Mouse (Mus musculus) heart, embryonic 10.5 days (tissue): ENCODE measurements around the gene Zfp36l3. TPM values are rescaled to one million over a fixed set of nuclear protein-coding genes. Genes with fewer than 3 reads are reported as not detected.
"Not testable (repeated sequence)": the region's sequence is repeated elsewhere in the genome, so short reads cannot be mapped to it uniquely, and the experiment has no call there.

ENCODE experiments used
- DNase-seq: peaks from one replicate; pipeline ENCODE4 v3.0.0-alpha.2; 2017; ENCODE audit warnings: low spot score
- H3K27ac ChIP-seq: fragments of 300-500 bp; sonication (generic); 2 replicates; pipeline ENCODE4 v1.5.1; 2016; ENCODE audit warnings: mild to moderate bottlenecking
- H3K27me3 ChIP-seq: fragments of 300-500 bp; sonication (generic); 2 replicates; pipeline ENCODE4 v1.6.1; 2016; ENCODE audit warnings: mild to moderate bottlenecking; ENCODE audit not compliant: poor library complexity, insufficient read depth, severe bottlenecking
- H3K36me3 ChIP-seq: fragments of 300-500 bp; sonication (generic); 2 replicates; pipeline ENCODE4 v1.6.1; 2016; ENCODE audit warnings: mild to moderate bottlenecking, moderate library complexity
- H3K4me1 ChIP-seq: fragments of 300-500 bp; sonication (generic); 2 replicates; pipeline ENCODE4 v1.6.1; 2016; ENCODE audit warnings: mild to moderate bottlenecking
- H3K4me3 ChIP-seq: fragments of 300-500 bp; sonication (generic); 2 replicates; pipeline ENCODE4 v1.5.1; 2016; ENCODE audit warnings: mild to moderate bottlenecking, moderate library complexity
- H3K9me3 ChIP-seq: fragments of 300-500 bp; sonication (generic); 2 replicates; pipeline ENCODE4 v1.6.1; 2016; ENCODE audit warnings: mild to moderate bottlenecking, moderate library complexity
- WGBS: fragments of 180-500 bp; shearing (Covaris S2); methylation state at CpG from one replicate; pipeline ENCODE4 v1.1.7; 2016; 5-methylcytosine and 5-hydroxymethylcytosine counted together
- polyA plus RNA-seq: library from polyadenylated mRNA; unstranded; fragments of >200 nt; fragmentation: Nextera tagmentation; extraction: Ambion mirVana; gene quantifications from 2 replicates; pipeline ENCODE4 v1.2.1, GENCODE M21; 2016

Zfp36l3 gene
- not detected in 2 replicates for polyA plus RNA-seq

DNA sequence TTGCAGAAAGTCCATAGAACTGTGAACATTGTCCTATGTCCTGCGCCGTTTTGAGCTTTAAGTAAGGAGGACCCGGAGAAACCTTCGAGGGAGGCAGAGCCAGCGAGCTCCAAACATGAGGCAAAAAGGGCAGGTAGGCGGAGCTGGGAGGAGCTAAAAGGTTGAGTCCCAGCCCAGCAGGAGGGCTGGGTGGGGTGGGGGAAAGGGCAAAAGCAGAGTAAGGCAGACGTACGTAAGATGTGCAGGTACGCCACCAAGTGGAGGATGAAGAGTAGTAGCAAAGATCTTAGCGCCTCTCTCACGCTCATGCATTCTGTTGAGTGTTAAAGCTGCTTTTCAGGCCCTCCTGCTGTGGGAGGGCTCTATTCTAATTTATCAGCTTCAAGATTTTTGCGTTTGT is at the start of gene Zfp36l3:
TSS of gene Zfp36l3 (minus strand) at position 119 of the 400 bp plus-strand sequence.
- Histone ChIP-seq H3K27me3 (no peaks in the 10 kb centered on the region), H3K9me3 (no peaks in the 10 kb centered on the region), H3K36me3 (no peaks in the 10 kb centered on the region), H3K4me3 (no peak within 1 kb of the TSS), H3K4me1 (no peaks in the 10 kb centered on the region), H3K27ac (no peak within 1 kb of the TSS)
- DNase-seq: no peak
- WGBS: 82% methylated on average over 12 of the region's 12 CpGs

GRCm38 (mm10) chrX:53799074-53799473 is 22.9 kb upstream of the Zfp36l3 start:
- no peaks in the 10 kb centered on the region for H3K27me3 ChIP-seq
- H3K4me1 ChIP-seq: no peaks in the 10 kb centered on the region
- H3K36me3 ChIP-seq: no peaks in the 10 kb centered on the region
- H3K4me3 ChIP-seq: no peak overlapping the region
- no peak overlapping the region for H3K27ac ChIP-seq
- 41% methylated on average over 3 of the region's 3 CpGs for WGBS
- DNase-seq: no peak
- H3K9me3 ChIP-seq: no peaks in the 10 kb centered on the region

DNA sequence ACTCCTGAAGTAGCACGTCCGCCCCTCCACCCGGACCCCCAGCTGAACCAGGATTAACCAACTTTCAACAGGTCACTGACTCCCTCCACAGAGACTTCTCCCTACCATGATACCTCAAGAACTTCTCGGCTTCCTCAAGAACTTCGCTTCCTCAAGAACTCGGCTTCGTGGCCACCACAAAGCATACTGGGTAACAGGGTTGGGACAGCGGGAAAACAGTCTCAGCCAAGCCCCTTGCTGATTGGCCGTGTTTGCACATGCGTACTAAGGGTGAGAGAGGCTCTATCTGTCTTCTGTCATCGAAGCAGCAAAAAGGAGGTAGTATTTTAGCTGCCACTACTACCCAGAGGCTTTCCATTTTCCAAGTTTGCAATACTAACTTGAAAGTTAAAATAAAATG is 21.3 kb upstream of the Zfp36l3 start, which contains the start of gene Xlr:
TSS of gene Xlr (minus strand) at position 188 of the 400 bp plus-strand sequence.
- not testable (repeated sequence) for H3K4me3 ChIP-seq, H3K27ac ChIP-seq, DNase-seq, H3K4me1 ChIP-seq, H3K9me3 ChIP-seq, H3K36me3 ChIP-seq, H3K27me3 ChIP-seq
- 80% methylated on average over 11 of the region's 11 CpGs for WGBS

GRCm38 (mm10) chrX:53757736-53758135 is 18.5 kb downstream of the Zfp36l3 start, which contains the start of gene 1700013H16Rik:
1700013H16Rik (minus strand) TSS chrX:53757831.
- H3K27me3 ChIP-seq: no peaks in the 10 kb centered on the region
- no peaks in the 10 kb centered on the region for H3K4me1 ChIP-seq
- no peak within 1 kb of the TSS for H3K4me3 ChIP-seq
- H3K9me3 ChIP-seq: peaks cover 14% of the 10 kb centered on the region
- no peak within 1 kb of the TSS for H3K27ac ChIP-seq
- H3K36me3 ChIP-seq: no peaks in the 10 kb centered on the region
- no peak for DNase-seq
- WGBS: 91% methylated on average over 16 of the region's 16 CpGs

DNA sequence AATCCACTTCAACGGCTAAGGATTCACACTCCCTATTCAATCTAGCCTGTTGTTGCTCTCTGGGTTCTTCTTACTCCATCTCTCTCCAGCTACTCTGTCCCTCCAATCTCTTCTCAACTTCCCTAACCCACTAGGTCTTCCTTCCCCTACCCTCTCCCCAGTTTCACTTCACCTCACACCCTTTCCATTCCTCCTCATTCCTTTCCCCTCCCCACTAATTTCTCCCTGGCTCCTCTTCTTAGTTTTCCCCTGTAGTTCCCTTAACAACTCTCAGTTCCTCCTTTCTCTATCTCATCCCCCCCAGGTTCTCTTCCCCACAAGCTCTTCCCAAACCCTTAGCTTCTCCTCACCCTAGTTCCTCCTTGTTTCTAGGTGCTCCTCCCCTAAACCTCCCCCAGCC is 23.3 kb downstream of the Zfp36l3 start:
- Histone ChIP-seq H3K9me3 (peaks cover 14% of the 10 kb centered on the region), H3K4me3 (no peak overlapping the region), H3K27ac (no peak overlapping the region), H3K36me3 (no peaks in the 10 kb centered on the region), H3K4me1 (no peaks in the 10 kb centered on the region), H3K27me3 (no peaks in the 10 kb centered on the region)
- no peak for DNase-seq
- WGBS: 85% methylated on average over 1 of the region's 1 CpGs

- 80% methylated on average over 2 of the region's 2 CpGs for WGBS
- H3K4me1 ChIP-seq: no peaks in the 10 kb centered on the region
- no peaks in the 10 kb centered on the region for H3K27me3 ChIP-seq
- no peak overlapping the region for H3K4me3 ChIP-seq
- H3K9me3 ChIP-seq: no peaks in the 10 kb centered on the region
- no peak overlapping the region for H3K27ac ChIP-seq
- DNase-seq: no peak
- no peaks in the 10 kb centered on the region for H3K36me3 ChIP-seq
Measured at GRCm38 (mm10) chrX:53728967-53729366, 47.2 kb downstream of the Zfp36l3 start.

DNA sequence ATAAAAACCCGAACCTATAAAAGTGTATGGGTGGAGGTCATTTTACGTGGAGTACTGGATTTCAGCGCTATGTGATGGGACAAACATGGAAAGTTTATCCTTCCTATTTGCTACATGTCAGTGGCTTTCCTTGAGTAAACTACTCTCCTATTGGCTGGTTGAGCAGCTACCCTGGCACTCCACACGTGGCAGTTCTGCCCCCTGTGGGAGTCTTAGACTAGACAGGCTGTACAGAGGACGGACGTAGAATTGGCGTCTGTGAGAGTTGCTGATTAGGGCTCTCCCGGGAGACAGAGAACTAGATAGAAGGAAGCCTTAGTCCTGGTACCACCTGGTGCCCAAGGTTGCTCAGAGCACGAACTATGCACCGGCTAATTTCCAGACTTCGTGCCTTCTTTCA is 51.6 kb downstream of the Zfp36l3 start, which contains the start of gene 4930502E18Rik:
TSS of gene 4930502E18Rik (plus strand) at position 231 of the 400 bp plus-strand sequence.
- H3K4me3 ChIP-seq: no peak within 1 kb of the TSS
- H3K36me3 ChIP-seq: no peaks in the 10 kb centered on the region
- DNase-seq: no peak
- WGBS: 74% methylated on average over 11 of the region's 11 CpGs
- H3K27me3 ChIP-seq: no peaks in the 10 kb centered on the region
- no peaks in the 10 kb centered on the region for H3K9me3 ChIP-seq
- H3K4me1 ChIP-seq: no peaks in the 10 kb centered on the region
- no peak within 1 kb of the TSS for H3K27ac ChIP-seq

Other genes with a start within 250 kb of the Zfp36l3 start
- 31.0 and 48.5 TPM in 2 replicates for gene Rtl8c, start 168.4 kb downstream of the Zfp36l3 start, polyA plus RNA-seq
- not detected in 2 replicates for gene Gm14597, start 167.4 kb downstream of the Zfp36l3 start, polyA plus RNA-seq
- gene Rtl8a, start 132.7 kb downstream of the Zfp36l3 start, polyA plus RNA-seq: 78.5 and 92.4 TPM in 2 replicates
- gene Rtl8b, start 106.0 kb downstream of the Zfp36l3 start, polyA plus RNA-seq: 65.5 and 75.6 TPM in 2 replicates
- 0.48 and 0.80 TPM in 2 replicates for gene 4930502E18Rik, start 51.6 kb downstream of the Zfp36l3 start, polyA plus RNA-seq
- not detected in 2 replicates for gene 1700013H16Rik, start 18.6 kb downstream of the Zfp36l3 start, polyA plus RNA-seq
- 0.74 and 2.0 TPM in 2 replicates for gene Xlr, start 21.3 kb upstream of the Zfp36l3 start, polyA plus RNA-seq